Comparison of ENCODE assay signal across 14 mouse cellular contexts in genomic region chr12:83923486-83923859, GRCm38 (mm10). TPM values are rescaled to one million over a fixed set of nuclear protein-coding genes. Genes with fewer than 3 reads are reported as not detected.
A peak's percentile ranks its signal among the peaks of the same experiment; 100 is the strongest.
DNase-seq lines count a peak whose midpoint lies in the region; ATAC-seq lines count a peak whose summit lies in the region.
"Had no signal": no experiment of that assay in that cellular context is flagged by ENCODE, and none has a peak within 500 bp of the region (broad histone marks: within the 10 kb centered on the region; RNA-seq: fewer than 3 reads in every experiment).

No protein-coding gene starts in this region.

- no peak overlapping the region for H3K4me3 ChIP-seq in kidney, embryonic 16.5 days (ENCODE audit: low read length)
- no peak overlapping the region for H3K4me3 ChIP-seq in neural tube, embryonic 12.5 days

- DNase-seq in frontal cortex, postnatal 10 days (ENCODE audit: low spot score in 2 of 2): no peak
- DNase-seq in kidney, adult 11 months: no peak
- no peak for DNase-seq in neural tube, embryonic 10.5 days (ENCODE audit: extremely low spot score, low spot score)
- DNase-seq in adrenal gland, adult (ENCODE audit: inconsistent age in 2 of 2, low spot score in 1 of 2): no peak
- no peak for DNase-seq in layer of hippocampus, postnatal 14 days (ENCODE audit: low spot score in 2 of 2)
- DNase-seq: cerebellum, adult 8-10 months; gastrocnemius, postnatal 14 days; right cerebral cortex, postnatal 4 days had no signal

- peak; percentile 21; the same call in 1 of the 2 replicates for ATAC-seq in frontal cortex, adult (ENCODE audit: low TSS enrichment)
- ATAC-seq in kidney, embryonic 16.5 days (ENCODE audit: low FRiP score, low TSS enrichment): no peak
- no peak for ATAC-seq in neural tube, embryonic 12.5 days (ENCODE audit: low FRiP score, low read depth)
- ATAC-seq: lung, postnatal 0 days; midbrain, embryonic 16.5 days had no signal

- H3K9ac ChIP-seq in kidney, embryonic 16.5 days (replicated peaks; ENCODE audit: low read length): no peak overlapping the region
- no peak overlapping the region for H3K9ac ChIP-seq in neural tube, embryonic 12.5 days

- peaks cover 45% of the 10 kb centered on the region for H3K4me1 ChIP-seq in kidney, embryonic 16.5 days (ENCODE audit: insufficient read depth, low read length)
- peaks cover 21% of the 10 kb centered on the region for H3K4me1 ChIP-seq in neural tube, embryonic 12.5 days

- H3K9me3 ChIP-seq in kidney, embryonic 16.5 days (ENCODE audit: low read length): no peaks in the 10 kb centered on the region
- no peaks in the 10 kb centered on the region for H3K9me3 ChIP-seq in neural tube, embryonic 12.5 days
- H3K9me3 ChIP-seq: forebrain, embryonic 12.5 days had no signal

- 73% methylated on average over 1 of the region's 1 CpGs for WGBS in kidney, embryonic 16.5 days
- 84% methylated on average over 1 of the region's 1 CpGs for WGBS in neural tube, embryonic 12.5 days

- 0 out of 2 replicates have a peak overlapping the region, but pooled peaks have one; percentile 27 for H3K27ac ChIP-seq in kidney, embryonic 16.5 days (ENCODE audit: low read length)
- H3K27ac ChIP-seq in neural tube, embryonic 12.5 days: no peak overlapping the region
- H3K27ac ChIP-seq: forebrain, embryonic 12.5 days had no signal

- no peaks in the 10 kb centered on the region for H3K27me3 ChIP-seq in kidney, embryonic 16.5 days (ENCODE audit: insufficient read depth, low read length)
- no peaks in the 10 kb centered on the region for H3K27me3 ChIP-seq in neural tube, embryonic 12.5 days (replicated peaks)
- H3K27me3 ChIP-seq: forebrain, embryonic 12.5 days had no signal

- H3K36me3 ChIP-seq in kidney, embryonic 16.5 days (ENCODE audit: insufficient read depth, low read length): no peaks in the 10 kb centered on the region
- no peaks in the 10 kb centered on the region for H3K36me3 ChIP-seq in neural tube, embryonic 12.5 days
- H3K36me3 ChIP-seq: forebrain, embryonic 12.5 days had no signal

- no peak overlapping the region for H3K4me2 ChIP-seq in kidney, embryonic 16.5 days (replicated peaks; ENCODE audit: low read depth, low read length)
- H3K4me2 ChIP-seq in neural tube, embryonic 12.5 days (replicated peaks): peak overlapping the region; percentile 94; the same call in 1 of the 2 replicates

RNA-seq across cellular contexts. Expression of gene Numb, which starts 1.7 kb away (rescaled TPM):
- 44.3 and 51.6 TPM in 2 replicates for polyA plus RNA-seq in kidney, embryonic 16.5 days (2015; fragmentation: Nextera tagmentation; extraction: Ambion mirVana)
- polyA plus RNA-seq in neural tube, embryonic 12.5 days (2016; fragmentation: Nextera tagmentation; extraction: Ambion mirVana): 28.1 and 29.0 TPM in 2 replicates
- 10 to 100 TPM; 31.6 to 32.1 TPM for total RNA-seq in layer of hippocampus, postnatal 14 days (2021)

RNA-seq across cellular contexts. Expression of gene Riox1, which starts 26.9 kb away (rescaled TPM):
- 11.2 and 11.5 TPM in 2 replicates for polyA plus RNA-seq in kidney, embryonic 16.5 days (2015; fragmentation: Nextera tagmentation; extraction: Ambion mirVana)
- polyA plus RNA-seq in neural tube, embryonic 12.5 days (2016; fragmentation: Nextera tagmentation; extraction: Ambion mirVana): 21.4 and 22.6 TPM in 2 replicates
- 10 to 100 TPM; 14.0 to 15.8 TPM for total RNA-seq in layer of hippocampus, postnatal 14 days (2021)
